Mouse (Mus musculus) spleen, adult 2 months (tissue): ENCODE measurements around the gene Ldlrap1. TPM values are rescaled to one million over a fixed set of nuclear protein-coding genes. Genes with fewer than 3 reads are reported as not detected.
A peak's percentile ranks its signal among the peaks of the same experiment; 100 is the strongest.

Experiments used
- DNase-seq, 2 experiments: peaks; one replicate each; pipeline versions ENCODE4 v3.0.0 to v3.0.0-alpha.2; 2012 to 2021; ENCODE audit warnings: low spot score in 2 of 2, low read depth in 1 of 2
- H3K27ac ChIP-seq: fragments of 200-500 bp; 2 replicates; pipeline ENCODE4 v1.5.1; 2012; ENCODE audit warnings: low read length, inconsistent platforms; ENCODE audit not compliant: insufficient read depth
- H3K27me3 ChIP-seq: fragments of 200-500 bp; 2 replicates; pipeline ENCODE4 v1.6.1; 2012; ENCODE audit warnings: mild to moderate bottlenecking, moderate library complexity, low read length, inconsistent platforms; ENCODE audit not compliant: control insufficient read depth, insufficient read depth
- H3K36me3 ChIP-seq: fragments of 200-500 bp; 2 replicates; pipeline ENCODE4 v1.6.1; 2012; ENCODE audit warnings: mild to moderate bottlenecking, low read length, inconsistent platforms; ENCODE audit not compliant: control insufficient read depth, insufficient read depth
- H3K4me1 ChIP-seq: fragments of 200-500 bp; 2 replicates; pipeline ENCODE4 v1.6.1; 2011; ENCODE audit warnings: inconsistent platforms; ENCODE audit not compliant: control insufficient read depth, insufficient read depth, insufficient read length
- H3K4me3 ChIP-seq: fragments of 200-500 bp; 2 replicates; pipeline ENCODE4 v1.5.1; 2011; ENCODE audit warnings: mild to moderate bottlenecking, inconsistent platforms; ENCODE audit not compliant: insufficient read depth, insufficient read length; ENCODE audit errors: extremely low read depth
- CTCF ChIP-seq: fragments of 200-500 bp; IDR thresholded peaks from 2 replicates; pipeline ENCODE4 v1.5.1; 2011; ENCODE audit warnings: mild to moderate bottlenecking, inconsistent platforms; ENCODE audit not compliant: insufficient read depth, insufficient read length, insufficient replicate concordance; ENCODE audit errors: extremely low read depth
- POLR2A ChIP-seq: fragments of 200-500 bp; IDR thresholded peaks from 2 replicates; pipeline ENCODE4 v1.6.1; 2011; ENCODE audit warnings: low read depth, low read length, inconsistent platforms
- WGBS: fragments of 180-500 bp; shearing (Covaris S2); methylation state at CpG from one replicate; pipeline ENCODE4 v1.1.7; 2018; 5-methylcytosine and 5-hydroxymethylcytosine counted together
- polyA plus RNA-seq: library from polyadenylated mRNA; depleted of rRNA; stranded (reverse); fragments of >200 nt; gene quantifications from 2 replicates; pipeline ENCODE4 v1.2.3, GENCODE M21; 2012

Ldlrap1 gene
- polyA plus RNA-seq, 1 experiment: 29.8 TPM

DNA sequence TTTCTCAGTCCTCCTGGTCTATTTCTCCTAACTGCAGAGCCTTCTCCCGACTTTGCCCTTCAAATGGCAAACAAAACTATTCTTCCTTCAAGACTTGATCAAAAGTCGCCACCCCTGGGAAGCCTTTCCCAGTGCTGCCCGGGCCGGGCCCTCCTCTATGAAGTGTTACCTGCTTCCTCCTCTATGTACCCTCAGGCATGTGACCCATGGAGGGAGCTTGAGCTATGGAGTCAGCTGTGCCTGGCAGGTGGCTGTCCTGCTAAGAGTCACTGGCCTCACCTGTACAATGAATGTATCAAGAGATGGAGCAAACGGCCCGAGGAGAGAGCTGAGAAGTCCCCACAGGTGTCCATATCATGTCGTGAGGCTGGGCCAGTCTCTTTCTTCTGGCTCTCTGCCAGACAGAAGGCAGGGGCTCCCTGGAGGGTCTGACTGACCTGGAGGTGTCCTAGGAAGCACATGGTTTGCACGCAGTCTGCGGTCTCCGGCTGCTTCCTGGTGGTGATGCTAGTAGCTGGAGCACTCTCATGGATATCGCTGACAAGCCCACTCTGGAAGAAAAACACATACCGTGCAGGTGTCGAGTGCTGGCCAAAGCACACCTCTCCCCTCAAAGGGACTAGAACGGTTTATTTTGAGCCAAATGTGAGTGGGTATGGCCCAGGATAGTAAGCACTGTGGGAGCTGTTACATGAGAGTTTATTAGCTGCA lies 7.6 kb upstream of the Ldlrap1 start:
- H3K27me3 ChIP-seq: no peaks in the 10 kb centered on the region
- H3K36me3 ChIP-seq: no peaks in the 10 kb centered on the region
- H3K27ac ChIP-seq: no peak overlapping the region
- 70% methylated on average over 13 of the region's 14 CpGs for WGBS
- DNase-seq: no peak
- H3K4me3 ChIP-seq: no peak overlapping the region
- H3K4me1 ChIP-seq: peaks cover 16% of the 10 kb centered on the region; the same call in 1 of the 2 replicates
- TF ChIP-seq POLR2A: no peak
- no peak for TF ChIP-seq CTCF

DNA sequence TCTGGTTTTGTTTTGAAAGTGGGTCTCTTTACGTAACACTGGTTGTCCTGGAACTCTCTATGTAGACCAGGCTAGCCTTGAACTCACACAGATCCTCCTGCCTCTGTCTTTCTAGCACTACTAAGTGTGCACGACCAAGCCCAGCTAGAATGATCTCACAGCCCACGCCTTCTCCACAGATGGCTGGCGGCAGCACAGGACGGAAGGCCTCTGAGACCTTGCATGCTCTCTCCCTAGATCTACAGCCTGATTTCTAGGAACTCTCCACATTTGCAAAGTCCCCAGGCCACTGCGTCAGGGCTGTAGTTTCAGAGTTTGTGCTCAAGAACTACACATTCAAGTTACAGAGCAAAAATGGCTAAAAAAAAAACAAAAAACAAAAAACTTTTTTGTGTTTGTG lies 6.3 kb upstream of the Ldlrap1 start:
- peaks cover 16% of the 10 kb centered on the region; the same call in 1 of the 2 replicates for H3K4me1 ChIP-seq
- no peak for DNase-seq
- H3K27ac ChIP-seq: no peak overlapping the region
- TF ChIP-seq CTCF (no peak), POLR2A (no peak)
- WGBS: 48% methylated on average over 6 of the region's 6 CpGs
- no peaks in the 10 kb centered on the region for H3K36me3 ChIP-seq
- no peaks in the 10 kb centered on the region for H3K27me3 ChIP-seq
- H3K4me3 ChIP-seq: no peak overlapping the region

DNA sequence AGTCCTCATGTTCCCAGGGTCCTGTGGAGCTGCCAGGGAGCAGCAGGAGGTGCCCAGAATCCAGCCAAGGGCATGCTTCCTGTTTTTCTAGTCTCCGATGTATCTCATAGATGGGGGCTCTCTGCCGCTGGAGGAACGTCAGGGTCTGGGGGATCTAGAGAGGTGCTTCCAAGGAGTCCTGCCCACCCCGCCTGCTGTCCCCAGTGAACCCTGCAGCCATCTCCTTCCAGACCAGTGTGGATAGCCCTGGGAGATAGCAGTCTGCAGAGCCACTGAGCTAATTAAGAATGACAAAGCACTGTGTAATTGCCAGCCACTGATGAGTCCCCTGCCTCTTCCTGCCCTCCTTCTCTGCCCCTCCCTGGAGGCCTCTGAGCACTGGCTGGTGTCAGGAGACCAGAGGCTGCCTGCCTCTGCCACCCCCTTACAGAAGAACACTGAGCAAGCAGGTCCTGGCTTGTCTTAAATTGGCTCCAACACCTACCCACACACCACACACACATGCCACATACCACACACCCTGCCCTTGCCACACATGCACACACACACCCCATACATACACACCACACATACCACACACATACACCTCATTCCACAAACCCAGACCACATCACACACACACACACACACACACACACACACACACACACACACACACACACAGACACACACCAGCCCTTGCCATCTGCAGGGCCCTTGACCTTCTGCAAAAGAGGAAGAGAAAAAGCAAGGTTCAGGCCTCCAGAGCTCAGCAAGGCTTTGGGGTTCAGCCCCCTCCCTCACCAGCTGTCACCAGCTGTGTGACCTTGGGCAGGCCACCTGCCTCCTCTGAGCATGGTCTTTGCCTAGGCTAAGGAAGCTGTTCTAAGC lies 5.2 kb upstream of the Ldlrap1 start:
- Histone ChIP-seq H3K4me3 (no peak overlapping the region), H3K36me3 (no peaks in the 10 kb centered on the region), H3K27me3 (no peaks in the 10 kb centered on the region), H3K4me1 (peaks cover 18% of the 10 kb centered on the region; the same call in 1 of the 2 replicates), H3K27ac (peak overlapping the region; percentile 62)
- whole genome bisulfite sequencing: 18% methylated on average over 4 of the region's 4 CpGs
- peak; percentile 56 to 60 for DNase-seq
- TF ChIP-seq CTCF (no peak), POLR2A (no peak)

DNA sequence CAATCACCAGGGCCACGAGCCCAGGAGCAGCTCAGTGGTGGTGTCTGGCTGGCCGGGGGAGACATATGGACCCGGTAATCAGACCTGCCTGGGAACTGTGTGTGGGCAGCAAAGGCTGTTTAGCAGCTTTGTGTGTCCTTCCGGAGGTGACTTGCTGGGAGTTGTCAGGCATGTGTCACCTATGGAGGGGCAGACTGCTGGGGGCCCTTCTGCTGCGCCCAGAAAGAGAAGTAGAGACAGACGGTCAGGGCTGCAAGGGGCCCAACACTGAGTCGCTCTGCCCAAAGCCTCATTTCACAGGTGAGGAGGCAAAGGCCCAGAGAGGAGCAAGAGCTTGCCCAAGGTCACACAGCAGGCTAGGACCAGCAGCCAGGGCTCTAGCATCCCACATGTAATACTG lies 2.1 kb upstream of the Ldlrap1 start:
- Histone ChIP-seq H3K4me3 (no peak overlapping the region), H3K27me3 (no peaks in the 10 kb centered on the region), H3K4me1 (peaks cover 26% of the 10 kb centered on the region; the same call in 1 of the 2 replicates), H3K27ac (no peak overlapping the region), H3K36me3 (no peaks in the 10 kb centered on the region)
- WGBS: 93% methylated on average over 7 of the region's 7 CpGs
- DNase-seq: no peak
- no peak for TF ChIP-seq CTCF
- TF ChIP-seq POLR2A: no peak

- Histone ChIP-seq H3K36me3 (no peaks in the 10 kb centered on the region), H3K27me3 (no peaks in the 10 kb centered on the region), H3K4me1 (peaks cover 31% of the 10 kb centered on the region; the same call in 1 of the 2 replicates), H3K4me3 (no peak overlapping the region), H3K27ac (no peak overlapping the region)
- DNase-seq: no peak
- no peak for TF ChIP-seq POLR2A
- no peak for TF ChIP-seq CTCF
- WGBS: 82% methylated on average over 7 of the region's 7 CpGs
Observed at GRCm38 (mm10) chr4:134769081-134769811, 1.4 kb upstream of the Ldlrap1 start.

DNA sequence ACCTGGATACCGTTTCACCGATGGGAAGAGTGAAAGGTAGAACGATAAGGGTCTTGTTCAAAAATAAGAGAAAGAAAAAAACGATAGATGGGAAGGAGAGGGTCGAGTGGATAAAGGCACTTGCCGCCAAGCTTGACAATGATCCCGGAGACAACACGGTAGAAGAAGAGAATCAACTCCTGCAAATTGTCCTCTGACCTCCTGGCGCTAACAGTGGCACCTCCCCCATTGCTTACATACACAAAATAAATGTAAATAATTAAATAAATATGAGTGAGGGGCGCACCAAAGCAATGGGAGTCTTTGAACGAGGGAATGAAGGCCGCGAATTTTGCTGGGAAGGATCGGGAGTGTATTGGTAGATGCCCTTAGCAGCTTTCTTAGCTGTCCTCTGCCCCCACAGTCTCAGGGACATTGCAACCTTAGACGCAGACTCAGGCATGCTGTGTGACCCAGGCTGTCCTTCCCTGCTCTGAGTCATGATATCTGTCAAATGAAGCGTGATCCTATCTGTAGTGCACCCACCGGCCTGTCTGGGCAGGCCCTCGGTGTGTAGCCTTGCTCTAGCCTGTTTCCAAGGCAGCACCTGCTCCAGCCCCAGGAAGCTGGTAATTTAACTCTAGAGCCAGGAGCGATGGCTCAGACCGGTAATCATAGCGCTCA lies 533 bp upstream of the Ldlrap1 start:
- peak overlapping the region; percentile 79 for H3K4me3 ChIP-seq

More for the DNA sequence above, 533 bp upstream of the Ldlrap1 start:
- 27% methylated on average over 21 of the region's 21 CpGs for whole genome bisulfite sequencing
- DNase-seq: no peak
- no peaks in the 10 kb centered on the region for H3K27me3 ChIP-seq
- H3K36me3 ChIP-seq: no peaks in the 10 kb centered on the region
- TF ChIP-seq CTCF (no peak), POLR2A (no peak)
- H3K4me1 ChIP-seq: peaks cover 33% of the 10 kb centered on the region; the same call in 1 of the 2 replicates
- no peak overlapping the region for H3K27ac ChIP-seq
